Mouse (Mus musculus): ENCODE results near the gene Degs2.

GRCm38 (mm10) chr12:108737838-108738237 lies 35.7 kb upstream of the Degs2 start:
- TF ChIP-seq CTCF (IDR thresholded peaks at IDR 0.05; ENCODE audit: borderline replicate concordance, control insufficient read depth, extremely low read depth, insufficient read depth, low read length, poor library complexity) (no peak), POLR2A (IDR thresholded peaks at IDR 0.05; ENCODE audit: control insufficient read depth, extremely low read depth, insufficient read depth, low read length, poor library complexity) (no peak)
